Mouse (Mus musculus) cerebellum, adult 18-20 months (tissue): ENCODE data around the gene Ncapd3.

Source experiments
- DNase-seq, 2 experiments: peaks; one replicate each; pipeline ENCODE4 v3.0.0; 2021

Gene Ncapd3

DNA sequence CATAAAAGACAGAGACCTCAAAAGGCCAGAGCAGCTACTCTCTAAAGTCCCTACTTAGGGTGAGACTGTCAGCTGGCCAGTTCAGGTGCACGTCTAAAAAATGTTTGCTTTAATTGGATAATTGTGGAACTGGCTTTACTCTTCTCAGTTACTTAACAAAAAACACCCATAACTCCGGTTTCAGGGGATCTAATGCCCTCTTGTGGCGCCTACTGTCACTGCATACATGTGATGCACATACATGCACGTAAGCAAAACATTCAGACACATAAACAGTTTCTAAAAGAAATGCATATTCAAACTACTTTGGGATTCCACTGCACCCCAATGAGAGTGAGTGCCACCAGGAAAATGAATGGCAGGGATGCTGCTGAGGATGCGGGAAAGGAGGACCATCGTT is 96.6 kb downstream of the Ncapd3 start:
- DNase-seq = no peak

DNA sequence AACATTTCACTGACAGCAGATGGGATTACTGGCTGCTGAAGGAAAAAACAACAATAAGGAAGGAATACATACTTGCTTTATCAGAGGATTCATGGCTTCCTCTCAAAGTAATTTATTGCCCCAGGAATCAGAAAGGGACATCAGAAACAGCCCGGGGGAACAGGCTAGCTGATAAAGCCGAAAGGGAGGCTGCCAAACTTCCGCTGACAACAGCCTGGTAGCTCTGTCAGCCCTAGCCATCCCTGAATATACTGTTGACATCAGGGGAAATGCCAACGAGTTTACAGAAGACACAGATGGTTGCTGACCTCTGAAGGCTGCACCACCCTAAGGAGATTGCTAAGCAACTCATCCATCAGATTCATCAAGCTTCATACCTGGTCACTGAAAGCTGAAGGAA is 98.7 kb downstream of the Ncapd3 start:
- no peak for DNase-seq

DNA sequence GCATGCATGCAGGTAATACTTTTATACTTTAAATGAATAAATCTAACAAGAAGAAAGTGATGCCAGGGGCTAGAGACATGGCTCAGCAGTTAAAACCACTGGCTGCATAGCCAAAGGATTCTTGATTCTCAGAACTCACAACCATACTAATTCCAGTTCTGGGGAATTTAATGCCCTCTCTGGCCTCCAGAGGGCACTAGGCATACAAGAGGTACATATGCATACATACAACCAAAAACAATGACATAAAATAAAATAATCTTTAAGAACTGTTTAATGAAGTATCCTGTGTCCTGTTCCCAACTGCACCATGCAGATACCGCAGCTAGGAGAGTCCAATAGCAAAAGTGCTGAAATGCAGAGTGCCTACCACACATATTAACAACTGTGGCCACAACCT is 104.4 kb downstream of the Ncapd3 start:
- DNase-seq = peak; percentile 75

DNA sequence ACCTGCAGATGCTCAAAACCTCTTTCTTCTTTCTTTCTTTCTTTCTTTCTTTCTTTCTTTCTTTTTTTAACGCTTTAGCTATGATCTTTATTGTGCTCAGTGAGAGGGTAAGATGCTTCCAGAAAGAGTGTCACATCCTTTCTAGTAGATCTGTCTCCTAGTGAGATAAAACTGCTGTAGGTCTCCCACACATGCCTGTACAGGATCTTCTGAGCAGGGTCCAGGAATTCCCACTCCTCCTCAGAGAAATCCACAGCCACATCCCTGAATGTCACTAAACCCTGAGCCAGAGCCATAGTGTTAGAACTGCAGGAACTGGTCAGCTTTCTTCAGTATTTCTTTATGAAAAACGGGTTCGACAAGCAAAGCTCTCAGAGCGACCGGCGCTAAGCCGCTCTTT is 105.4 kb downstream of the Ncapd3 start:
- no peak for DNase-seq

GRCm38 (mm10) chr9:27136651-27137050 is 106.7 kb downstream of the Ncapd3 start:
- DNase-seq = no peak

DNA sequence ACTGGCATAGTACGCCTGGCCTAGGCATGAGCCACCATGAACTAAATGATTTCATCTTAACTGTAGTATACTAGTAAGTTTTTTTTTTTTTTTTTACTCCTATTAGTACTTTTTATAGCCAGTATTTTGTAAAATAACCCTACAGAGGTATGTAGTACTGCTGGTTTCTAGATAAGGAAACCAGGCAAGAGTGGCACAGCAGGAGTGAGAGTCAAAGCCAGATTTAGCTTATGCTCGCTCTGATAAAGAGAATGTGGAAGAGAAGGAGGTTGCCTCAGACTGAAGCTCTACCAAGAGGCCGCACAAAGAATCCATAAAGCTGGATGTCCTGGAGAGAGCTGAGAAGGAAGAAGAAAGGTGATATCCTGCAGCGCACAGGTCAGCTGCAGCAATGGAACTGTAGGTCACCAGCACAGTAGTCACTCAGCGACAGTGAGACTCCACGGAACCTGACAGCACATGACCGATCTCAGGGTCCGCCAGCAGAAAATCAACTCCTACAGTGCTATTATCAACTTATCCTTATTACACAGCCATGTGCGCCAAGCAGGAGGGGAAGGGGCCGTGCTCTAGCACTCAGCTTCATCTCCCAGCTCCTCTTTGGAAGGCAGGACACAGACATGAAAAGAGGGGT is 110.6 kb downstream of the Ncapd3 start:
- no peak for DNase-seq

DNA sequence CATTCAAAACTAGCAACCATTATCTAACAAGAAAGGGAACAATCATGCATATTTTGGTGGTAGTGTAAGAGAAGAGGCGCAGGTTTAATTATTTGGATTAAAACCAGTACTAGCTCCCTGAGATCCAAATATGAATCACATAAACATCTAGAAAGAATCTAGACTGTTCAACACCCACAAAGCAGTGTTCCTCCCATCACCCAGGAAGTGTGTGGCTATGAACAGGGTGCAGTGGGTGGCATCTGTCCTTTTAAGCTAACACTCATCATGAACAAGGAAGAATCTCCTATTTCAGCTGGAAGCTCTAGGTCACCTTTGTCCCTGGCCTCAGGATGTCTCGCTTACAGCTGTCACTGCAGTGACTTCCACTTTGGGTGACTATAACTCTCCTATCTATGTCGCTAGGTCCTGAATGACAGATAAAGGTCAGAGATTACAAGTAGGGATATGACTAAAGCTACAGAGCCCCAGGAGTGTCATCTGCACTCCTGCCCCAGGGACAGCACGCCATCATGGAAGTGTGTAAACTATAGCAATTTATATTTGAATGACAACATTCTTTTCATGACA is 114.4 kb downstream of the Ncapd3 start:
- no peak for DNase-seq
